Mouse (Mus musculus): ENCODE measurements around the gene Zfand2a. TPM values are rescaled to one million over a fixed set of nuclear protein-coding genes. Genes with fewer than 3 reads are reported as not detected.
A peak's percentile ranks its signal among the peaks of the same experiment; 100 is the strongest.

Gene Zfand2a
- polyA plus RNA-seq, 1 experiment, result 45.4 TPM

DNA sequence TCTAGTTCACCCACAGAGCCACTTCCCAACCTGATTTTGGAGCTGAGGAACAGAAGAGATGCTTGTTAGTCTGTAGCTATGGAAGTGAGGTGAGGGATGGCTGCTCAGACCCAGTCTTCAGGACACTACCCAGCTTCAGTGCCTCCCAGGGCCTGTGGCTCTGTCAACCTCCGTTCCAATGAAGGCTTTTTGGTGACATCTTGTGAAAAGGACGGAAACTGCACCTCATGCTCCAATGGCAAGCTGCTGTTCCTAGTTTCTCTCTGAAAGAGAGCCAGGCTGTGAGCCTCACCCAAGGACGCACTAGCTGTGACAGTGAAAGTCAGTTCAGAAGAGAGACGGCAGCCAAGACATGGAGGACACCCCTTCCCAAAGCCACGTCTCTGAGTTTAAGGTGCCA is 16.4 kb downstream of the Zfand2a start:
- peak in 1 of 2 experiments; percentile 70 for DNase-seq (ENCODE audit: extremely low spot score in 1 of 2, low spot score in 1 of 2)

DNA sequence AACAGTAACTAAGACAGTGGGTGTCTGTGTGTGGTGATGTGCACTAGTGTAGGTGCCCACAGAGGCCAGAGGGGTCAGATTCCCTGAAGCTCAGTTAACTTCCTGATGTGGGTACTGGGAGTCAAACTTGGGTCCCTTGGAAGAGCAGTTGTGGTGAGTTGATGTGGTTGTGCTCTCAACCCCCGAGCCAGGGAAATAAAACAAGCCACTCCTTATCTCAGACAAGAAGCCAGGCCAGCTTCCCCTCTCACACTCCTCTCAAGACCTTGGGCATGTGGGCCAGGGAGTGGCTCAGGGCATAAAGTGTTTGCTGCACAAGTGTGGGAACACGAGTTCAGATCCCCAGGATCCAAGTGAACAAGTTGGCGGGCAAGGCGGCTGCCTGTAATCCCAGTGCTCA is 17.5 kb downstream of the Zfand2a start:
- no peak for DNase-seq (ENCODE audit: extremely low spot score in 1 of 2, low spot score in 1 of 2)

DNA sequence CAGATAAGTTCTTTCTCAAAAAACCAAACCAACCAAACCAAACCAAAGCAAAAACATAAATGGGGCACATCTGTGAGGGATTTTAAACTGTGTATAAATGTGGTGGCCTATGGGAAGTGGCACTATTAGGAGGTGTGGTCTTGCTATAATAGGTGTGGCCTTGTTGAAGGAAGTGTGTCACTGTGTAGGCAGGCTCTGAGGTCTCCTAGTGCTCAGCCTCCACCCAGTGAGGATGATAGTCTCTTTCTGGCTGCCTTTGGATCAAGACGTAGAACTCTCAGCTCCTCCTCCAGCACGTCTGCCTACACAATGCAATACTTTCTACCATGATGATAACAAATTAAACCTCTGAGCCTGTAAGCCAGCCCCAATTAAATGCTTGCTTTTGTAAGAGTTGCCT is 18.0 kb downstream of the Zfand2a start:
- no peak for DNase-seq (ENCODE audit: extremely low spot score in 1 of 2, low spot score in 1 of 2)

DNA sequence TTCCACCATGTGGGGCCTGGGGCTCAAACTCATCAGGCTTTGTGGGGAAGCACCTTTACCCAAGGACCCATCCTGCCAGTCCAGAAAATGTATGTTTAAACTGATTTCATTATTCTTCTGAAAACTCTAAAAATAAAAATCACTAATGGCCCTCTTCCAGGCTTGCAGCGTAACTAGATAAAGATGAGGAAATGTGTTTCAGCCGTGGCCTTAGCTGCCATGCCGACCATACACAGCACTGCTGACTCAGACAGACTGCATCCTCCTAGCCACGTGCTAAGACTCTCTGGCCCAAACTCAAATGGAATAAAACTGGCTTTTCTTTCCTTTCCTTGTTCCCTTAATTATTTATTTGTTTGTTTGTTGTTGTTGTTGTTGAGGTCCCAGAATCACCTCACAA is 19.5 kb downstream of the Zfand2a start:
- no peak for DNase-seq (ENCODE audit: extremely low spot score in 1 of 2, low spot score in 1 of 2)

DNA sequence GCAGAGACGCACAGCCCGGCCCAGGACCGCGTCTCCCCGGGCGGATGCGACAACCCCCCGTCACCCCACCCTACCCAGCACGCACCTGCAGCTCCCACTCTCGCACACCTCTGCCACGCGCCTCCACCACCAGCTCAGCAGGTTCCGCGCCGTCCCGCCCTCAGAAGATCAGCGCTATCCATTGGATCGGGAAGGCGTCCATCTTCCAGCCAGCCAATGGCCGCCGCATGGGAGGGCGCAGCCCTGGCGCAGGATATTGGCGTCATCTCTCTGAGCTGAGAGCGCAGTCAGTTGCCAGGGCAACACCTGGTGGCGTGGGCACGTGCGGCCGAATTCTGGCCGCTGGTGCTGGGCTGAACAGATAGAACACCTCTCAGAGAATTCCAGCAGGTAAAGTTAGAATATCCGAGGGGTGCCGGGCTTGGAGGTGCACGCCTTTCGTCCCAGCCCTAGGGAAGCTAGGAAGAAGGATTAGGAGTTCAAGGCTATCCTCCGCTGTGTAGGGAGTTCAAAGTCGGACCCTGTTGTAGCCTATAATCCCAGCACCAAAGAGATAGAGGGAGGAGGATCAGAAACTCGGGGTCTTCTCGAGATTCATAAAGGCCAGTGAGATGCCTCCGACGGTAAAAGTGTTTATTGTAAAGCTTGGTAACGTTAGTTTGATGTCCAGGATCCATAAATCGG is 23.8 kb downstream of the Zfand2a start, which contains the start of gene 3110082I17Rik:
Gene 3110082I17Rik (minus strand): TSS at position 144 of the 684 bp plus-strand sequence.
- peak; percentile 95 to 99 for DNase-seq (ENCODE audit: extremely low spot score in 1 of 2, low spot score in 1 of 2)

DNA sequence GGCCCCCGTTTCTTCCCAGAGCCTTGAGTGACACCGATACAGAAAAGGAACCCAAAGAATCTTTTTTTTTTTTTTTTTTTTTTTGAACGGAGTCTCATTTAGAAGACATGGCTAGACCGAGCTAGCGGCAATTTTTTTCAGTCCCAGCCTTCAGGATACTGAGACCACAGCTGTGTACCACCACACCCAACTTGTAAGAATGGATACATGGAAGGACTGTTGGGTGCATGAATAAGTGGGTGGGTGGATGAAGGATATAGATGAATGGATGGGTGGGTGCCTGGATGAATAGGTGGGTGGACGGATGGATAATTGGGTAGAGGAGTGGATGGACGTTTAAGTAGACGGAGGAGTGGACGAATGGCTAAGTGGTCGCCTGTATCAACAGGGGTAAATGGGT is 24.4 kb downstream of the Zfand2a start:
- no peak for DNase-seq (ENCODE audit: extremely low spot score in 1 of 2, low spot score in 1 of 2)

DNA sequence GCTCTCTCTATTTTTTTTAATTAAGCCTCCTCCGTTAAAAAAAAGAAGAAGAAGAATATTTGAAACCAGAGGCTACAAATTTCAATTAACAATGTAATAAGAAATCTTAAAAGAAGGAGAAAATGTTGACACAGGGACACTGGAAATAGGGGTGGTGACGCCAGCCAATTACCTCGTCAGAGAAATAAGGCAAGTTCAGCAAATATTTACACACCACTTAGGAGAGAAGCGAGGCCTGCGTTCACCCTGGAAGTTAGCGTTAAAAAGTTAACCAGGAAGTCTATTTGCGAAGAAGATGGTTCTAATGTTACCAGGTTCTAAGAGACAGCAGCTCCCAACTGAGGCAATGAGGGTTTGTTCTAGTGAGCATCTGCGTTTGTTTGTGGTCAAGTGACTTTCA is 27.1 kb downstream of the Zfand2a start:
- DNase-seq (ENCODE audit: extremely low spot score in 1 of 2, low spot score in 1 of 2), result no peak

DNA sequence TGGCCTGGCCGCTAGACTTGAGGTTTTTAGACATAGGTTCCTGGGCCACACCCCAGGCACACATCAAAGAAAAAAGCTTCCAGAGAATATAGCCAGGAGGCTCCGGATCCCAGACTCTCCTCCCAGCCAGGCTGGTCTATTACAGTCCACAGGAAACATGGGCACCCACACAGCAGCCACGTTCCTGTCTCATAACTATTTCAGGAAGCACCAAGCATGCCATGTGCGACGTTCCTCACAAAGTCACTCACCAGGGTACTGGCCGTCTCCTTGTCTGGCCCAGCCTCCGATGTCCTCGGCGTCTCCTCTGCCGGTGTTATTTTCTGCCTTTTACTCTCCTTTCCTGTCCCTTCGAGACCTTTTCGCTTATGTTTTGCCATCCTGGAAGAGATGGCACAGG is 29.2 kb downstream of the Zfand2a start:
- peak; percentile 42 to 66 for DNase-seq (ENCODE audit: extremely low spot score in 1 of 2, low spot score in 1 of 2)

DNA sequence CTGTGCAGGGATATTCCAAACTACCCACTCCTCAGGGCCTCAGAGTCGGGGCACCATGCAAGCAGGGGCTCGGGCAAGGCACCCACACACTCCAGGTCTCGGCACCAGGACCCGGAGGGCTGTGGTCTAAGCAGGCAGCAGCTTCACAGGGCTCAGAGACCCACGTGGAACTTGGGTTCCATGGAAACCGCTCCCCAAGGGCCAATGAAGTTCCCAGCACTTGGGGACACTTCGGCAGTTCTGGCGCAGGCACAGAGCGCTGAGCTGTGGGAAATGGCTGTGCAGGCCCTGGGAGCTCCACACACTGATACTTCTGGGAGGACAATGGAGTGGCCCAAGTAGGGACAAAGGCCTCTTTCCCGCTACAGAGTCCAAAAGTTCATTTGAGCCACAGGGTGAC is 31.3 kb downstream of the Zfand2a start:
- no peak for DNase-seq (ENCODE audit: extremely low spot score in 1 of 2, low spot score in 1 of 2)

DNA sequence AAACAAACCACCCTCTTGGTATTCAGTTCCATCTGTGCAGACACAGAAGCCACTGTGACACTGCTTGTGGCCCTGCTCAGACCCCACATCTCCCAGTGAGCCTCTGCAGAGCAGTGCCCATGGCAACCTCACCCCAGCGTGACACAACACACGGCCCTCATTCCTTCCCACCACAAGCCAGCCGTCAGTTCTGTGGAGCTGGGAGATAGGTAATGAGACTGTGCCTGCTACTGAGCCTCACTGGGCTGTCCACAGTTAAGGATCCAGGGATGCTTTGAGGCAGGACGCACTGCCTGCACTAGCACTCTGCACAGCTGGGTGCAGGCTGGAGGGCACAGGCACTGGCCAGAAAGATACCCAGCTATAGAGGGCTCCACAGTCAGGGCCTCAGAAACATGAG is 34.4 kb downstream of the Zfand2a start:
- DNase-seq (ENCODE audit: extremely low spot score in 1 of 2, low spot score in 1 of 2), result no peak

DNA sequence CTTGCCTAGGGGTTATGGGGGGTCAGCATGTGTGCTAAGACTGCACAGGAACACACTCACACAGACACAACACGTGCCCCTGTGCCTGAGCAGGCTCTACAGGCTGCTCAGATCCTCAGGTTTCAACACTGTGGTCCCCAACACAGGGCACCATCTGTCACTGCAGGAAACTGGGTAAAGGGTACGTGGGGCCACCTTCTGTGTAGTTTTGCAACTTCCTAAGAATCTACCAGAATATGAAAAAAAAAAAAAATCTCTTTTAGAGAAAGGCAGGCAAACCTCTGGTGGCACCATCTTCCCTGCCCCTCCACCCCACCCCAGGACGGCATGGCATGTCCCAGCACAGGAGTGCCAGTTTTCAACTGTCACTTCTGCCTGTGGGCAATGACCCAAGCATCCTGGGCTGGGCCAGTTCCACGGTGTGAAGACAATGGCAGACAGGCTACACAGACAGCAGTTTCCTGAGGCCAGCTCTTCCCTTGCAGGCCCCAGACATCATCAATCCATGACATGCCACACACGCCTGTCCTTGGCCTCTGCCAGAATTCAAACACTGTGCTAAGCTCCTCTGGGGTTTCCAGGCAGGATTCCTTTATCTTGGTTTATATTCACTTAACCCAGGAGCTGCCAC is 35.1 kb downstream of the Zfand2a start:
- no peak for DNase-seq (ENCODE audit: extremely low spot score in 1 of 2, low spot score in 1 of 2)

DNA sequence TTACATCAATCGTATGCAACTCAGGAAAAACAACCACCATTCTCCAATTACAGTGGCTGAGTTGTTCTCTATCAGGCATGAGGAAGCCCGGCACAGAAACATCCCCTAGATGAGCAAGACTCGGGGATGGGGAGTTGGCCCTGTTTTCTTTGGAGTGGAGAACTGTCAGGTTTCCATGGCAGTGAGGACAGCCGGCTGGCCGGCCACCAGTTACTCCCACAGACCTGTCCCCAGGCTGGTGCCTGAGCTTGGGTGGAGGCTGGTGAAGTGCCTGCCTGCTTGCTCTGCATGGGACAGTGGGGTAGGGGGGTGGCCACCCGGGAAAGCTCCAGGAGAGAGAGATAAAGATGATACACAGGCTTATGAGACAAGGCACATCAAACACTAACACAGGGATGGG is 36.3 kb downstream of the Zfand2a start:
- no peak for DNase-seq (ENCODE audit: extremely low spot score in 1 of 2, low spot score in 1 of 2)

DNA sequence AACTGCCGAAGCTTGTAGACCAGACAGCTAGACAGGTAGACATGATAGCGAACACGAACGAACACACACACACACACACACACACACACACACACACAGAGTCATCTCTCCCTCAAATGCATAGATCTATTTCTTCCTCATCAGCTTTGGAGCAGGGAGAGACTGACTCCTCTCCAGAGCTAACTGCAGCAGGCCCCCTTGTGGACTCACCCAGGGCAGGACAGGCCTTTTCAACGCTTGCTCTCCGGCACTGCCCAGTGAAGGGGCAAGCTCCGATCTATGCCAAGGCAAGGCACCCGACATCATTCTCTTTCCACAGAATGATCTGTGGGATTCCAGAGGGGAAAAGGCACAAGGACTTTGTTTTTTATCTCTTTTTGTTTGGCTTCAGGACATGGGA is 39.1 kb downstream of the Zfand2a start:
- DNase-seq (ENCODE audit: extremely low spot score in 1 of 2, low spot score in 1 of 2), result no peak

DNA sequence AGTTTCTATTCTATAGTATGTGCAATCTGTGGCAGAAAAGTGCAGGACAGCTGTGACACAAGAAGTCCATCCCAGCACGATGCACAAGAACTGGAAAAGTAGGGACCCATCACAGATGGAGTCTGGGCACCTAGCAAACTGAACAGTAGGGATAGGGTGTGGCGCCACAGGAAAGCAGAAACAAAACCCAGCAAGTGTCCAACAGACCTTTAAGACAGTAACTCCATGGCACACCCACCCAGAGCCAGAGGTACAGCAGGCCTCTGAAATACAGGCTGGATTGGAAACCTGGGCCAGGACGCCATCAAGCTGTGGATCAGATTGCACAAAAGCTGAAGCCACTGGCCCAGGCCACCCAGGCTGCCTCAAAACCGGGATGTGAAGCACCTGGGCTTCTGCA is 41.4 kb downstream of the Zfand2a start:
- DNase-seq (ENCODE audit: extremely low spot score in 1 of 2, low spot score in 1 of 2), result no peak

DNA sequence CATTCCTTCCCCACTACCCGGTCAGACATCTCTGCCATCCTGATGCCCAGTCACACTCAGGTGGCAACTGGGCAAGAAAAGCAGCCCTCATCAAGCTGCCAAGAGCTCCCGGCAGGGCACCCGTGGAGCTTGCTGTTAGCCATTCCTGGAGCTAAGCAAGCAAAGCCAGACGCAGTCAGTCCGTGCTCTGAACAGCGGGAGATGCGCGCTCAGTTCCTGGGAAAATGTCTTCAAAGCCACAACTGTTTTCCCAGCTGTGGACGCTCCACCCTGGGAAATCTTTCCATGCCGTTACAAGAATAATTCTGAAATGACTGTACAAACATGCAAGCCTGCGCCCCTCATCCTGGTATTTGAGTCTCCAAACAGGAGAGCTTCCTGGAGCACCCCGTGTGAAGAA is 41.9 kb downstream of the Zfand2a start:
- no peak for DNase-seq (ENCODE audit: extremely low spot score in 1 of 2, low spot score in 1 of 2)

DNA sequence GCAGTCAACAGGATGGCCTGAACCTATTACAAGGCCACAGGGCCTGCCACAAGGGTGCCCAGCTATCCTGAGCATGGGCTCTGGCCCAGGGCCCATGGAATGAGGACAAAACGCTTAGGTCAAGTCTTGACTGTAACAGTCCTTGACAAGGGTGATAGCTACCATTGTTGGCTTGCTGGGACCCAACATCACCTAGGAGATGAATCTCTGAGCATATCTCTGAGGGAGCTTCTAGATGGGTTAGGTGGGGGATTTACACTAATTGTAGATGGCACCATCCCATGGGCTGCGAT is 42.7 kb downstream of the Zfand2a start:
- no peak for DNase-seq (ENCODE audit: extremely low spot score in 1 of 2, low spot score in 1 of 2)

DNA sequence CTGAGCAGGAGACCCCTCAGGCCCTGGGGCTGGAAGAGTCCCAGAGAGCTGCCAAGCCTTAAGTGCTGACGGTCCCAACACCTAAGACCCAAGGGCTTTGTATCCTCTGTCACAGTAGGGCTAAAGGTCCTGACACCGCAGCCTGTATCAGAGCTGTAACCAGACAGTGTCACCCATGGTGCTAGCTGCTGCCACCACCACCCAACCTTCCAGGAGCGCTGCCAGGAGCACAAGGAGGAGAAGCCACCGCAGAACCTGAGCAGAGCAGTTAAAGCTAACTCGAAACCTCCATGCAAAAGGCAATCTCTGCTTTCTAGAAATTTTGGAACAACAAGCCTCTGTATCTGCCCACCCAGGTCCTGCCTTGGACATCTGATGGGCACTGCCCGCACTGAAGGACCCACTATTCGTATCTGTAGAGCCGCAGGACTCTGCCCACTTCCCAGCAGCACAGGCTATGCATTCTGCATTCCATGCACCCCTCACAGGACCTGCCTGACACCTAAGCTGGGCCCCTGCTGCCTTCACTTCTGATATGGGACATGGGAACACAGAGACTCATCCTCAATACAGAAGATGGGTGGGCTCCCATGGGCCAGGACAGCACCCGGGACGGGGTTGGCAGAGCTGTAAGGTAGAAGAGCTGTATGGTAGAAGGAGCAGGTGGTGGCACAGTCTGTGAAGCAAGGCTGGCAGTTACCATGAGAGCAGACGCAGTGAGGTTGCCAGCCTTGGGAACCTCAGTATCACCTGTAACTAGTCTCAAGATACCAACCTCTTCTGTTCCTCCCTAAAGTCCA is 43.2 kb downstream of the Zfand2a start:
- DNase-seq (ENCODE audit: extremely low spot score in 1 of 2, low spot score in 1 of 2), result no peak

DNA sequence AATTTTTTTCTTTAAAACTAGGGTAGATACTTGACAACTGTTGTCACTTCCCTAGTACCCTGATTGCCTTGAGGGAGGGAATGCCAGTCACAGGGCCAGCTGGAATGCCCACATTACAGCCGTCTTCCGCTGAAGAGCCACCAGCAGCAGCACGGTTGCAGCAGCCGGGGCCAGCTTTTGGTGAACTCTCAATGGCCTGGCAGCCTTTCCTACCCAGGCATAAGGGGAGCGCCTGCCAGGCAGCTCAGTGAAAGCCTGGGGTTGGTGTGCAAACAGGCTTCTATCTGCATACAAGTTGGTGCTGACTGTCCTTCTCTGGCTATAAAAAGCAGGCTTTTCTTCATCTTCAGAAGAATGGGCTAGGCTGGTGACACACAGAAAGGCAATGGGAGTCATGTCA is 43.9 kb downstream of the Zfand2a start:
- DNase-seq (ENCODE audit: extremely low spot score in 1 of 2, low spot score in 1 of 2), result no peak

DNA sequence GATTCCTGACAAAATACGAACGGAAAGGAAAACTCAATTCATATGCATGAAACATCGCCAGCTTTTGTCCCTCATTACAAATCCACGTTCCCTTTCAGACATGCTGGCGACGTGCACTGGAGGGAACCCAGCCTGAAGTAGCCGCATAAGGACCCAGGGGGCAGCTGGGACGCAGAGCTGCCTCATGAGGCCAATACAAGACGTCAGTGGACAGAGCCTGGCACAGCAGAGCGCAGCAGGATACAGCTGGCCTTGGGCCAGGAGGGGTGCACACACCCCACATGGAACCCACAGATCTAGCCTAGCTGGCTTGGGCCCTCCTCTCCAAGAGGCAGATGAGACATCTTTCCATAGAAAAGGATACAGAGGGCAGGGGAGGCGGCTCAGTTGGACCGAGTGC is 45.9 kb downstream of the Zfand2a start:
- no peak for DNase-seq (ENCODE audit: extremely low spot score in 1 of 2, low spot score in 1 of 2)

DNA sequence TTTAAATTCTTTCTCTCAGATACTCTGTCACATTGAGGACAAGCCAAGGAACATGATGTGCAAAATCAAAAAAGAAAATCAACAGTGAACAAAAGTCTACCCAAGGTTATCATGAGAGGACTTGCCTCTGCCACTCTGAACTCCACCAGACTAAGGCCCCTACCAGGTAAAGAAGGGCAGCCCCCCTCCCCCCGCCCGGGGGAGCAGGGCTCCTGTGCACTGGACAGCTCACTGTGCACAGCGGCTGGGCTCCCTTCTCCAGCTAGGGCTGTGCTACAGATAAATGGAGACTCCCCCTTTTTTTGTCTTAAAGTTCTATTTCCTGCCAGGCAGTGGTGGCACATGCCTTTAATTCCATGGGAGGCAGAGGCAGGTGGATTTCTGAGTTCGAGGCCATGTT is 46.6 kb downstream of the Zfand2a start:
- DNase-seq (ENCODE audit: extremely low spot score in 1 of 2, low spot score in 1 of 2), result no peak

DNA sequence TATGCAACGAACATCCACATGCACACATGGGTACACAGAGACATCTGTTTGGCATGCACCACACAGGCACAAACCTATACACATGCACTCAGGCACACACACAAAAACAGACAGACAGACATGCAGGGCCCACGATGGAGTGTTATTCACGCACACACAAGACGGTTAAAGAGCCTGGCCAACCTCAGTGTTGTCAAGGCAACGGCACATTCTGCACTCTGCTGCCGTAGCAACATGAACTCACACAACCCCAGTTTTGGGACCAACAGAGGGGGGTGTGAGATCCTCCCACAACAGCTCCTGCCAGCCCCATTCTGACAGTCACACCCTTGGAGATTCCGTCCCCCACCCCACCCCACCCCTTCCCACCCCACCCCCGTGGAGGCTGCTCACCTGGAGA is 49.4 kb downstream of the Zfand2a start:
- DNase-seq (ENCODE audit: extremely low spot score in 1 of 2, low spot score in 1 of 2), result peak; percentile 80 to 82
